Mouse (Mus musculus): ENCODE results near the gene Ccdc155.

DNA sequence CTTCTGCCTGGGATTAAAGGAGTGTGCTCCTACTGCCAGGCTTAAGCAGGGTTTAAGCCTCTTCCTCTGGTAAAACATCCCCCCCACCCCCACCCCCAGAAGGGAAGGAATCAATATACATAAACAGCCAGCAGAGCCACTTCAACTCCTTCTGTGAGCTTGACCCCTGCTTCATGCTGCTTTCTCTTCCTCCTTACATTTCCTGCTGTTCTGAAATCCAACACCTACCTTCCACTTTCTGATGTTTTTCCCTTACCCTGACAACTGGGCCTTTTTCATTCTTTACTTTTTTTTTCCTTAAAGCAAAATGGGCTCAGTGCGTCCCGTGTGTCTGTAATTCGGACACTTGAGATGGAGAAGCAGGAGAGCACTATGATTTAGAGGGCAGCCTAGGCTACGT is 54.4 kb downstream of the Ccdc155 start:
- TF ChIP-seq CTCF (IDR thresholded peaks at IDR 0.05; ENCODE audit: extremely low read depth, insufficient read depth, insufficient read length, insufficient replicate concordance) (no peak), POLR2A (IDR thresholded peaks at IDR 0.05; ENCODE audit: low read depth, low read length) (no peak)

Data from spleen, adult 2 months (tissue).